Mouse (Mus musculus) embryonic facial prominence, embryonic 12.5 days (tissue): ENCODE measurements at regions not wholly inside any gene's neighbourhood (a gene's known extent, or its start where the extent isn't known, plus 50 kb on each side); places are given as distances from the start of the nearest gene placed in this dataset.

Experiments
- ATAC-seq: fragments of 200-750 bp; cut with Nextera tagmentation; 2 replicates; pipeline ENCODE4 v1.8.0; 2017; ENCODE audit not compliant: insufficient number of reproducible peaks, insufficient read depth, low FRiP score, low TSS enrichment
- H3K27ac ChIP-seq: fragments of 300-500 bp; sonication (generic); 2 replicates; pipeline ENCODE4 v1.5.1; 2016; ENCODE audit warnings: mild to moderate bottlenecking
- H3K27me3 ChIP-seq: fragments of 300-500 bp; sonication (generic); 2 replicates; pipeline ENCODE4 v1.6.1; 2016; ENCODE audit warnings: mild to moderate bottlenecking, moderate library complexity
- H3K36me3 ChIP-seq: fragments of 300-500 bp; sonication (generic); 2 replicates; pipeline ENCODE4 v1.6.1; 2016; ENCODE audit warnings: mild to moderate bottlenecking
- H3K4me1 ChIP-seq: fragments of 300-500 bp; sonication (generic); 2 replicates; pipeline ENCODE4 v1.6.1; 2016
- H3K4me2 ChIP-seq: fragments of 300-500 bp; sonication (generic); replicated peaks from 2 replicates; pipeline ENCODE4 v1.6.1; 2016; ENCODE audit warnings: mild to moderate bottlenecking, moderate library complexity
- H3K4me3 ChIP-seq: fragments of 300-500 bp; sonication (generic); 2 replicates; pipeline ENCODE4 v1.5.1; 2016; ENCODE audit warnings: mild to moderate bottlenecking
- H3K9ac ChIP-seq: fragments of 300-500 bp; sonication (generic); 2 replicates; pipeline ENCODE4 v1.6.1; 2016; ENCODE audit warnings: mild to moderate bottlenecking, moderate library complexity
- H3K9me3 ChIP-seq: fragments of 300-500 bp; sonication (generic); 2 replicates; pipeline ENCODE4 v1.6.1; 2016; ENCODE audit warnings: mild to moderate bottlenecking, moderate library complexity
- WGBS: fragments of 180-500 bp; shearing (Covaris S2); methylation state at CpG from one replicate; pipeline ENCODE4 v1.1.7; 2016; 5-methylcytosine and 5-hydroxymethylcytosine counted together

DNA sequence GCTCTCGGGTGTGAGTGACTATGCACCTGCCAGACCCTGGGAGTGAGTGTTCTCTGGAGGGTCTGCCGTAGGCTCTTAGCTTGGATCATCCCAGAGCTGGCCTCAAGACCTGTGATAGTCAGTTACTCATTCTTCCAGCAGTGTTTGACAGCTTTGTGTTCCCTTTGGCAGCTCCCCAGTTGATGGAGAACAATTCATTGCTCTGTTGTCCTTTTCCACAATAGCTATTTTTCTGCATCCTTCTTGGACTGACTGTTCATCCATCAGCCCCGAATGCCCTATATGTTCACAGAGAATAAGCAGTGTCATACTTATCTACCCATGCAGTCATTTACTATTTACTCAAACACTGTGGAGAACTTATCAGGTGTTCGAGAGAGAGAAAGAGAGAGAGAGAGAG lies 1368.5 kb downstream of the Gsdmc2 start:
- Histone ChIP-seq H3K27ac (no peak overlapping the region), H3K4me2 (no peak overlapping the region), H3K4me1 (no peaks in the 10 kb centered on the region), H3K4me3 (no peak overlapping the region), H3K27me3 (no peaks in the 10 kb centered on the region), H3K9ac (no peak overlapping the region), H3K36me3 (no peaks in the 10 kb centered on the region), H3K9me3 (no peaks in the 10 kb centered on the region)
- 89% methylated on average over 4 of the region's 4 CpGs for WGBS
- no peak for ATAC-seq

DNA sequence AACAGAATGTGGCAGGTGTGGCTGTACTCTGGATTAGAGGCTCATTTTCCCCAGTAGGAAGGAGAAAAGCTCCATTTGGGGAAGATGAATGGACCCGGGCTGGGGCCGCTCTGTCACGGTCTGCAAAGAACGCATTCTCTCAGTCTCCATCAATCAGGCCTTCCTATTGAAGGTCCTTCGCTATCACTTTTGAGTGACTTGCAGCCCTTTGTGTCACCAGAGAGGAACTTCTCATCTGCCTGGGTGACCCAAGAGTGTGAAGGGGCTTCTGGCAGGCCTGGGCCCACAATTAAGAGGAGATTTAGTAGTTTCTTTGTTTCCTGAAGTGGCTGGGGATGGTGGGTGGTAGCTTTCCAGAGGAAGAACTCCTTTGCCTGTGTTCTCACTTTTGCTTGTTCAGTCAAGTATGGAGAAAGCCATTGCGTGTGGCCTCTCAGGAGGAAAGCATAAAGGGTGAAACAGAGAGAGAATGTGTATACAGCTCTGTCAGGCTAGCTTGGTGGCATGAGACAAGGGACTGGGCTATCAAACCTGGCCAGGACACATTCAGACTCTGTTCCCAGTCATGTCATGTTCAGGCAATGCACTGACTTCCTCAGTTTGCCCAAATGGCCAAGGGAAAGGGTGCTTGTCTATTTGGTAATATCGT lies 1374.2 kb downstream of the Gsdmc2 start:
- no peak for ATAC-seq
- H3K27ac ChIP-seq = no peak overlapping the region
- no peaks in the 10 kb centered on the region for H3K4me1 ChIP-seq
- H3K4me2 ChIP-seq = no peak overlapping the region
- H3K36me3 ChIP-seq = no peaks in the 10 kb centered on the region
- H3K9ac ChIP-seq = no peak overlapping the region
- 55% methylated on average over 7 of the region's 7 CpGs for WGBS
- H3K27me3 ChIP-seq = no peaks in the 10 kb centered on the region
- H3K4me3 ChIP-seq = no peak overlapping the region
- H3K9me3 ChIP-seq = no peaks in the 10 kb centered on the region

DNA sequence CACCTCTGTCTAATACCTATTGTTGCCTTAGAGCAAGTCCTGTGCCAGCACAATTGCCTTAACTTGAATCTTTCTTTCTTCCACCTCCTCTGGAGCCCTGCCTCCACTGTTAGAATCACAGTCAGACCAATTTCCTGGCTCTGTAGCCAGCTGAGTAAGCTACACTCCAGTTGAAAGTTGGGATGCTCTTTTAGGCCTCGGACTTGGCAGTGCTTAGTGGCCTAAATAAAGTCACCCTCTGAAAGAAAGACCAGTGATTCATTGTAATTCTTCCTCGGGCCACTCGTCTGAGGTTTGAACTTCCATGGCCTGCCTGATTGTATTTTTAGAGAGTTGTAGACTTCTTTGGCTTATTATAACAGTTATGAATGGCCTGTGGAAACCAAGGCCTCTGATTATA lies 1376.9 kb downstream of the Gsdmc2 start:
- no peaks in the 10 kb centered on the region for H3K36me3 ChIP-seq
- H3K4me1 ChIP-seq = no peaks in the 10 kb centered on the region
- ATAC-seq = no peak
- no peak overlapping the region for H3K27ac ChIP-seq
- H3K27me3 ChIP-seq = no peaks in the 10 kb centered on the region
- no peak overlapping the region for H3K9ac ChIP-seq
- no peak overlapping the region for H3K4me2 ChIP-seq
- H3K4me3 ChIP-seq = no peak overlapping the region
- WGBS = 67% methylated on average over 3 of the region's 3 CpGs
- no peaks in the 10 kb centered on the region for H3K9me3 ChIP-seq

- no peak overlapping the region for H3K9ac ChIP-seq
- H3K9me3 ChIP-seq = no peaks in the 10 kb centered on the region
- H3K4me3 ChIP-seq = no peak overlapping the region
- no peak overlapping the region for H3K4me2 ChIP-seq
- no peak overlapping the region for H3K27ac ChIP-seq
- no peaks in the 10 kb centered on the region for H3K4me1 ChIP-seq
- no peaks in the 10 kb centered on the region for H3K27me3 ChIP-seq
- no peak for ATAC-seq
- H3K36me3 ChIP-seq = no peaks in the 10 kb centered on the region
Observed at GRCm38 (mm10) chr15:62466856-62467255, 1378.1 kb downstream of the Gsdmc2 start.

DNA sequence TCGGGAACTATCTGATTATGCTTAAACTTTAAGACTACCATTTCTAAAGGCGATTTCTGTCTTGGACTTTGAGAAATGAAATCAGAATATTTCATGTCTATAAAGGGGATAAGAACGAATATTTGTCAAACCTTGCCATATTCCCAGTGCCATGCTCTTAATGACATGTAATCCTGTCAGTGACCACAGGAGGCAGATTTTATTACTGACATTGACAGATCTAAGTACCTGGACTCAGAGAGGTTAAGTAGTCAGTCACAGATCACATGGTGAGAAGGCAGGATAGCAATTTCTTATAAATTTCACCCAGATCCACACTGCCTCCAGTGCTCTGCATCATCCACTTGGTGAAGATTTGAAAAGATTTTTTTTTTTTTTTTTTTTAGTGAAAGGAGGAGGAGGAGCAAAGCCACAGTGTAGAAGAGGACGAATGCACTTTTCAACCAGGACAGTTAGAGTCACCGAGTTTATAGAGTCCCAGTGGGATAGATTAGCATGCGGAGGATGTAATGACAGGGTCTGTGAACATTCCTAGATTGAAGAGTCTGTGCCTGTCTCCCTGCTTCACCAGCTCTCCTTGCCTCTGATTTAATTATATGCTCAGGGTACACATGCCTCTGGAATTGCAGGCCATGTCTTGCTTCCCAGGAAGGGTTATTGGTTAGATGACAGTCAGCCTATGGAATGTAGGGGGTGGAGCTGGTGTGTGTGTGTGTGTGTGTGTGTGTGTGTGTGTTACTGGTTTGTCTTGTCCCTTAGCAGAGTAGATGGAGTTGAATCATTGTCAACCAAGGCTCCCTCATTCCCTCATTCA lies 1379.7 kb downstream of the Gsdmc2 start:
- Histone ChIP-seq H3K27me3 (no peaks in the 10 kb centered on the region), H3K4me1 (no peaks in the 10 kb centered on the region), H3K36me3 (no peaks in the 10 kb centered on the region), H3K9ac (no peak overlapping the region), H3K9me3 (no peaks in the 10 kb centered on the region), H3K4me3 (no peak overlapping the region), H3K27ac (no peak overlapping the region), H3K4me2 (no peak overlapping the region)
- WGBS = 77% methylated on average over 6 of the region's 6 CpGs
- ATAC-seq = no peak

DNA sequence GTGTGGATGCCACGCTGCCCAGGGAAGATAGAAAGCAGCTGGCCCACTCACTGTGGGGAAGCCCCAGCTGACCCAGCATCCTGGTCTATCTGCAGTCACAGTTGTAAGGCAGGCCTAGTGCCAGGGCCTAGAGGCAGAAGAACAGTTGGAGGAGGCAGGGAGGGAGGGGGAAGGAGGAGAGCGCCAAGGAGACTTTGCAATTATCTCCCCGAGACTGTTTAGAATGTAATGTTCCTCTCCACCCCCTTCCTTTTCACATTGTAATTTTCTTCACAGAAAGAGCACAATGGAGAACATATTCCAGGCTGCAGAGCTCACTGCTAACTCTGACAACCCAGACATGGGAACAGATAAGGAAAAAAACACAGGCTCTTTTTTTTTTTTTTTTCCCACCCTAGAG lies 1382.3 kb downstream of the Gsdmc2 start:
- H3K4me1 ChIP-seq = no peaks in the 10 kb centered on the region
- H3K36me3 ChIP-seq = no peaks in the 10 kb centered on the region
- H3K4me2 ChIP-seq = no peak overlapping the region
- 29% methylated on average over 3 of the region's 3 CpGs for WGBS
- no peak overlapping the region for H3K27ac ChIP-seq
- H3K9me3 ChIP-seq = no peaks in the 10 kb centered on the region
- ATAC-seq = no peak
- H3K27me3 ChIP-seq = no peaks in the 10 kb centered on the region
- no peak overlapping the region for H3K9ac ChIP-seq
- no peak overlapping the region for H3K4me3 ChIP-seq

DNA sequence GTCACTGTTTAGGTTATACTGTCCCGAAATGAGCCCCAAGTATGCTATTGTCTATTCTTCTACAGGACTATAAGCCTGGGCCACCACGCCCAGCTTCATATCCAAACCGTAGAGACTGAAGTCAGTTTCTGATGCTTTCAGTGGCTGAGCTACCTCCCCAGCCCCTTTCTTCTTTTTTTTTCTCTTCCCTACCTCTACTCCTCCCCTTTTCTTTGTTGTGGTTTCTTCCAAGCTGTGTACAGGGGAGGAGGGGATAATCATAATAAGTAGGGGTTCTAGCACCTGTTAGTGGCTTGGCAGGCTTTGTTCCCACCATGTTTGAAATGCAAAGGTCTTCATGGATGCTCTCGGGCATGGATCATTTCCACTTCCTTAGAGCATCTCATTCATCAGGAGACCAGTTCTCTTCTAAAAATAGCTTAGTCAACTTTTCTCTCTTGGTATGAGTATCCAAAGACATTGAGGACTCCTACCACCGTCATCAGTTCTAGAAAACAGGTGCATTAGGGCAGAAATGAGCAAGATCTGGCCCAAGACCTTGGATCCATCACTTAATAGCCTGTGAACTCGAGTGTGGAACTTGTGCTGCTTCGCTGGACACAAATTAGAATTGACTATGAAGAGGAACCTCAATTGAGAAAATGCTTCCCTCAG lies 1383.5 kb downstream of the Gsdmc2 start:
- Histone ChIP-seq H3K4me1 (no peaks in the 10 kb centered on the region), H3K9ac (no peak overlapping the region), H3K27me3 (no peaks in the 10 kb centered on the region), H3K36me3 (no peaks in the 10 kb centered on the region), H3K27ac (no peak overlapping the region), H3K4me3 (no peak overlapping the region), H3K9me3 (no peaks in the 10 kb centered on the region), H3K4me2 (no peak overlapping the region)
- 85% methylated on average over 7 of the region's 7 CpGs for WGBS
- ATAC-seq = no peak

DNA sequence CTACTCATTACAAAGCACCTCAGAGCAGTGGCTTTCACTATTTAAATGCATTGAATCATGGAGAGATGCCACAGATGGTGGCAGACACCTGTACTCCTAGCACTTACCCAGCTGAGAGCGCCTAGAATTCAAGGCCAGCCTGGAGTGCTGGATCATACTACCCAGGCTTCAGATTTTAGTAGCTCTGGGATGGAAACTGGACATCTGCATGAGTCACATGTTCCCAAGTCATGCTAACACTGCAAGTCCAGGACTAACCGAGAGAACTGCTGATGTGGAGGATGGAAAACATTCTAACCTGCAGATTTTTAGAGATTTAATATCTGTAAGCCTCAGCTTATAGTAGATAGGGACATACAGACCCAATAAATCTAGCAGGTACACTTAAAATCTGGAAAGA lies 1384.3 kb downstream of the Gsdmc2 start:
- no peaks in the 10 kb centered on the region for H3K36me3 ChIP-seq
- H3K4me1 ChIP-seq = no peaks in the 10 kb centered on the region
- no peak overlapping the region for H3K4me2 ChIP-seq
- no peak overlapping the region for H3K4me3 ChIP-seq
- no peak overlapping the region for H3K9ac ChIP-seq
- WGBS = 90% methylated on average over 2 of the region's 2 CpGs
- H3K27me3 ChIP-seq = no peaks in the 10 kb centered on the region
- no peak overlapping the region for H3K27ac ChIP-seq
- ATAC-seq = no peak
- H3K9me3 ChIP-seq = no peaks in the 10 kb centered on the region

- ATAC-seq = no peak
- 67% methylated on average over 6 of the region's 6 CpGs for WGBS
- H3K4me1 ChIP-seq = no peaks in the 10 kb centered on the region
Observed at GRCm38 (mm10) chr15:62460026-62460607, 1384.9 kb downstream of the Gsdmc2 start.

DNA sequence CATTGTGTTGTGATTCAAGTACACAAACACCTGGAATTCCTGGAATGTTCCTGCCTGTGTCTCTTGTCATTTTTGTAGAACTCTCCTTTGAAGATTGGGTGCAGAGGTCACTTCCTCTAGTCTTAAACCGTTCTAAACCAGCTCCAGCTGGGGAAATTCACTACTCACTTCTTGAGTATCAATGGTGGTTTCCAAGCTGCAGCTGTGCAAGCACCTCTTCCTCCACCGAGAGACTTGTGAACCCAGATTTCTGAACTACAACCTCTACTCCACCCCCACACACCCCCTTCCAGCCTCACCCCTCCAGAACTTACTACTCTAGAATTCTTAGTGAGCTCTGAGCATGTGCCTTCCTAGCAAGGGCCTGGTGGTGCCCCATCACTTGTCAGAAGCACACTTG lies 1387.0 kb downstream of the Gsdmc2 start:
- Histone ChIP-seq H3K36me3 (no peaks in the 10 kb centered on the region), H3K4me3 (no peak overlapping the region), H3K4me1 (no peaks in the 10 kb centered on the region), H3K27me3 (no peaks in the 10 kb centered on the region), H3K27ac (no peak overlapping the region), H3K9ac (no peak overlapping the region), H3K4me2 (no peak overlapping the region), H3K9me3 (no peaks in the 10 kb centered on the region)
- WGBS = 12% methylated on average over 2 of the region's 2 CpGs
- ATAC-seq = no peak

More at GRCm38 (mm10) chr15:62460026-62460607, 1384.9 kb downstream of the Gsdmc2 start:
- H3K9ac ChIP-seq = no peak overlapping the region
- H3K27me3 ChIP-seq = no peaks in the 10 kb centered on the region
- no peak overlapping the region for H3K4me2 ChIP-seq
- H3K36me3 ChIP-seq = no peaks in the 10 kb centered on the region
- H3K4me3 ChIP-seq = no peak overlapping the region
- H3K9me3 ChIP-seq = no peaks in the 10 kb centered on the region
- no peak overlapping the region for H3K27ac ChIP-seq

DNA sequence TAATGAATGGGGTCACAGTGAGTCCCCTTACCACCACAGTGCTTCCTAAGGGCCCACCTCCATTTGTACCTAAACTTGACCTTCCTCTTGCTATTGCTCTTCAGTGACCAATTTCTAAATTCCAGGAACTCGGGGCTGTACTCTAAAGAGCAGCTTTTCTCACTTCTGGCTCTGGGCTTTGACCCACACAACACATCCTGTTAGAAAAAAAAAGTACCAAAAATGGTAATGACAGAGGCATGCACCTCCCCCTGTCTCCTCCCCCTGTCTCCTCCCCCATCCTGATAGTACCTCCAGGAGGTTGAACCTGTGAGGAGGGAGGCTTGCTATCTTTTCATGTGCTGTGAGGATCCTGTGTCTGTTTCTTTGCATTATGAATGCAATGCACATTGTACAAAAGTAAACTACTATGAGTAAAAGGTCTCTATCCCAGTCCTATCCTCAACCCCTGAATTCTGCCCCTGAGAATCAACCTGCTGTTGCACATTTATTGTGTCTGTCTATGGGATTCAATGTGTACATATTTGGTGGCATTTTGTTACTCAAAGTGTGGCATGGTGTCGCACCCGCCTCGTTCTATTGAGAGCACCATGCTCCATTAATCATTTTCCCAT lies 1387.8 kb downstream of the Gsdmc2 start:
- no peak overlapping the region for H3K27ac ChIP-seq
- H3K27me3 ChIP-seq = no peaks in the 10 kb centered on the region
- no peaks in the 10 kb centered on the region for H3K36me3 ChIP-seq
- no peak overlapping the region for H3K4me3 ChIP-seq
- no peak overlapping the region for H3K9ac ChIP-seq
- H3K4me2 ChIP-seq = no peak overlapping the region
- H3K4me1 ChIP-seq = no peaks in the 10 kb centered on the region
- WGBS = 77% methylated on average over 4 of the region's 4 CpGs
- ATAC-seq = no peak
- no peaks in the 10 kb centered on the region for H3K9me3 ChIP-seq
